Mouse (Mus musculus) neutrophil, adult 83 days (primary cell): Measurements from ENCODE around the gene Gm21904. TPM values are rescaled to one million over a fixed set of nuclear protein-coding genes. Genes with fewer than 3 reads are reported as not detected.

ENCODE experiments used
- total RNA-seq, 2 experiments: library from RNA; stranded (reverse); gene quantifications; one replicate each; pipeline ENCODE4 v1.2.4; 2023

Gene Gm21904
- not detected for total RNA-seq

DNA sequence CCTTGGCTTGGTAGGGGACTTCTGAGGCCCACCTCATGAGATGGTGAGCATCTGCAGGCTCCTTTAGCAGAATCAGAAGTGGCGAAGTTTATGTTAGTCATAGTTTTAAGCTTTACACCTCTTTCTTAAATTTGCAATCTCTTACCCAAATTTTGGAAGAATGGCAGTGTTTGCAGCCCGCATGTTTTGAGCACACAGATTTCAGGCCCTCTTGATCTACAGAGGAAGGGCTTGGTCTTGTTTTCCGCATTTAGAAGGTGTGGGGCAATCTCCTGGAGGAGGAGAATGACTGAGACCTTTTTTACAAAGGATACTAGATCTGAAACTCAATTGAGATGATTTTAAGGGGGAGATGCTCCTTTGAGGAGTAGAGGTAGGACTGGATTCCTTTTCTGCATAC lies at the start of gene Gm21904:
Gene Gm21904, minus strand, starts transcription at position 101 of the 400 bp plus-strand sequence.

DNA sequence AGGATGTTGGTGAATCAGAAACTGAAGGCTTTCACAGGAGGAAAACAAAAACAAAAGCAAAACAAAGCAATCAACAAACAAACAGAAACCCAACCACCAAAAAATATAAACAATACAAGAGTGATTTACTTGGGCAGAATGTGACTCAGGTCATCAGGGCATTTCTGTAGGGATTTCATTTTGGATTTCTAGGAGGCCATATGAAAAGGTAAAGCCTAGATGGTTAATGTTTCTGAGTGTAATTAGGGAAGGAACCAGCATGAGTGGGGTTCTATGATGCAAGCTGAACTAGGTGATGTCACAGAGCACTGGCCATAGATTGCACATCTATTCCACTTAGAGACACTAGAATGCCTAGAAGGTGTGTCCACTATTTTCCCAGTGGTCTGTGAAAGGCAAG lies 28.4 kb upstream of the Gm21904 start, which contains the start of the genes Gm20772 and Gm20831:
Gene Gm20772, plus strand, starts transcription at position 301 of the 400 bp plus-strand sequence.
Gene Gm20831, plus strand, starts transcription at position 301 of the 400 bp plus-strand sequence.

Other genes starting within 250 kb of the Gm21904 start
- gene Gm20772, start 28.5 kb upstream of the Gm21904 start, total RNA-seq: not detected
- gene Gm20831, start 28.5 kb upstream of the Gm21904 start, total RNA-seq: not detected
- gene Srsy, start 91.1 kb upstream of the Gm21904 start, total RNA-seq: not detected
- gene Gm21764, start 215.5 kb upstream of the Gm21904 start, total RNA-seq: not detected
- gene Ssty1, start 242.8 kb upstream of the Gm21904 start, total RNA-seq: not detected